Mouse (Mus musculus) left cerebral cortex, adult 2 months (tissue): Measurements from ENCODE around the gene Bard1. TPM values are rescaled to one million over a fixed set of nuclear protein-coding genes. Genes with fewer than 3 reads are reported as not detected.

Source experiments
- DNase-seq, 2 experiments: peaks; one replicate each; pipeline ENCODE4 v3.0.0; 2021 to 2022; ENCODE audit warnings: low spot score in 2 of 2, mixed read lengths in 1 of 2; ENCODE audit errors: extremely low spot score in 1 of 2
- H3K27ac ChIP-seq: fragments of 200-600 bp; 2 replicates; pipeline ENCODE4 v1.8.1; 2022
- H3K4me3 ChIP-seq: fragments of 200-600 bp; 2 replicates; pipeline ENCODE4 v1.8.1; 2022
- CTCF ChIP-seq: fragments of 200-600 bp; IDR thresholded peaks from 2 replicates; pipeline ENCODE4 v1.8.1; 2022; ENCODE audit warnings: antibody characterized with exemption, mild to moderate bottlenecking, moderate library complexity
- intact Hi-C: fragments of 180-260 bp; cut with DNase I; formaldehyde crosslinking; loops from one replicate; pipeline ENCODE4 v1.15.1; 2025
- long read RNA-seq, 2 experiments: library from polyadenylated mRNA; stranded (forward); transcript quantifications; one replicate each; pipeline ENCODE4 v2.0.0; 2021; ENCODE audit warnings: borderline mapping rate in 2 of 2
- total RNA-seq, 2 experiments: library from RNA; stranded (reverse); gene quantifications; 2 replicates each; pipeline ENCODE4 v1.2.3; 2021

Gene Bard1
- total RNA-seq: under 1 TPM; 0.43 to 0.61 TPM
- long read RNA-seq, experiment 1: 0 reads
- long read RNA-seq, experiment 2: 0 reads

DNA sequence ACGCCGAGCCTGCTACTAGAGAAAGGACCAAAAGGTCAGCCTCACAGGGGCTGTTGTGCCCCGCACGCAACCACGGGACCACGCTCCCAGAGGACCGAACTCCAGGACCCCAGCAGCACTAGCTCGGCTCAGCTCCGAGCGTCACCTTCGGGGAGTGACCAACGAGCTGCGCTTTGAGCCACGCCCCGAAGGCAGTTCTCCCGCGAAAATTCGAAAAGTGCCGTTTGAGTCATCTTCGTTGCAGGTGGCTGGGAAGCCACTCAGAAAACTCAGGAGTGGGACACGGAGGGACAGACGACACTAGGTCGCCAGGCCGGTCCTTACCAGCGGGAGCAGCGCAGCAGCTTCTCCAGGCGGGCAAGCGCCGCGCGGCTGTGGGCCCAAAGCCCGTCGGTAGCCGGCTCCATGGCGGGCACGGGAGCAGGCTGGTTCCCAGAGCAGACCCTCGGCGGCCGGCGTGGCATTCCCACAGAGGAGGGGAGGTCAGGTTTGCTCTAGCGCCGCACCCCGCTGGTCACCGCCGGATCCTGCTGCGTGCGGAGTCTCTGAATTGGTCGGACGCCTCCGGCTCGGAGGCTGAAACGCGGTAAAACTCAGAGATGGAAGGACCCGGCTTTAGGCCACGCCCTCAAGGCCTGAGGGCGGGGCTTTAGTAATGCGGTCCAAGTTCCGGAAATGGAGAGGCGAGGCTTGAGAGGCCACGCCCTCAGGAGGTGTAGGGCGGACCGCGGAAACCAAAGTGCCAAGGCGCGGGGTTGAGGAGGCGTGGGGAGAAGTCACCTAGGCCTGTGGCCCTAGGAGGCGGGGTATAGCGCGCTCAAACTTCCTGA lies at the start of gene Bard1:
Gene Bard1, minus strand, starts transcription at position 803 of the 830 bp plus-strand sequence.
- H3K27ac ChIP-seq: no peak within 1 kb of the TSS
- TF ChIP-seq CTCF: no peak; the same call in 1 of the 2 replicates

DNA sequence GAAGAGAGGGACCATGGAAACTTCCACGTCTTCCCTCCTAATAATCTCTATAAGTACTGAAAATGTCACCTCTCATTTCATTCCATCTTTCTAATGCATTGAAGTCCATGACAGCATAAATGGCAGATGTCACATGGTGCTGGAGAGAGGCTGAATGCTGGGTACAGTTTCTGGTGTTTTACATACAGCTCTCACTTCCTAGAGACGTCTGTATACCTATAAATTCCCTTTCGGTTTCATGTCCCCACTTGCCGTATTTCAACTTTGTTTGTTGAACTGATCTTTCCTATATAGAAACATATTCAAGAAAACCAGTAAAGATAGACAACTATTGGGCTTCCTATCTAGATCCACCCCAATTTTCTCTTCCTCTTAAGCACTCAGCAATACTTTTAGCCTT lies 24.2 kb upstream of the Bard1 start:
- Histone ChIP-seq H3K27ac (no peak overlapping the region), H3K4me3 (no peak overlapping the region)
- DNase-seq: no peak
- TF ChIP-seq CTCF: no peak
- intact Hi-C loops: no loop called here

More for the DNA sequence above, at the start of gene Bard1:
- intact Hi-C loops: no loop called here
- peak; percentile 61 to 64 for DNase-seq
- H3K4me3 ChIP-seq: peak within 1 kb of the TSS; percentile 65

DNA sequence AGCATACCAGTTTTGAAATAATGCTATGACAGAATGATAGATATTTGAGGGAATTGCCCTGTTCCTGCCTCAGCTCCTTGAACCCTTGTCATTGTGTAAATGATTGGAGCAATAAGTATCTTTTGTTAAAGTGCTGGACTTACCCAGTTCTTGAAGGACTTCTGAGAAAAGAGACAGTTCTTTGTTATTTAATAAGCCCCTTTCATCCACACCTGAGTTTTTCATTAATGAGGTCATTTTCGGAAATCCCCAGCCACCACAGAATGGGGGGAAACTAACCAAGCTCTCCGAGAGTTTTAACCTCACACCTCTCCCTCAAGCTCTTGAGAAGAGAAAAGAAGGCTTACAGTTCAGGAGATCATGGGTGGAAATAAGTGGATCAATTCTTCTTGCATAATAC lies 15.6 kb upstream of the Bard1 start:
- H3K4me3 ChIP-seq: no peak overlapping the region
- no peak for TF ChIP-seq CTCF
- intact Hi-C loops: no loop called here

DNA sequence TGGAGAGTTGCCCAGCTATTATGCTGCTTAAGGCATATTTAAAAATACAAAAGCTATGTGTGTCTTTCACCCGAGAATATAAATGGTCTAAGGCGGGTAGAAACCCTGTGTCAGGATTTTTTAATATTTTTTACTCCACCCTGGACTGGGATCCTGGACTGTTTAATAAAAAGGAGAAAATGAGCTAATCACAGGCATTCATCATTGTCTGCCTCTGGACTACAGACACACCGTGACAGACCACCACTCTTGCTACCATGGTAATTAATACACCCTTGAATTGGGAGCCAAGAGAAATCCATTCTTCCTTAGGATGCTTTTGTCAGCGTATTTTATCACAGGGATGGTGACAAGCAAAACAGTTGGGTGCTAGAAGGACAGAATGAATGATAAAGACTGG lies 14.3 kb upstream of the Bard1 start:
- no peak for TF ChIP-seq CTCF
- Histone ChIP-seq H3K27ac (no peak overlapping the region), H3K4me3 (no peak overlapping the region)
- intact Hi-C loops: no loop called here
- DNase-seq: no peak

More for the DNA sequence above, 15.6 kb upstream of the Bard1 start:
- DNase-seq: no peak
- no peak overlapping the region for H3K27ac ChIP-seq

DNA sequence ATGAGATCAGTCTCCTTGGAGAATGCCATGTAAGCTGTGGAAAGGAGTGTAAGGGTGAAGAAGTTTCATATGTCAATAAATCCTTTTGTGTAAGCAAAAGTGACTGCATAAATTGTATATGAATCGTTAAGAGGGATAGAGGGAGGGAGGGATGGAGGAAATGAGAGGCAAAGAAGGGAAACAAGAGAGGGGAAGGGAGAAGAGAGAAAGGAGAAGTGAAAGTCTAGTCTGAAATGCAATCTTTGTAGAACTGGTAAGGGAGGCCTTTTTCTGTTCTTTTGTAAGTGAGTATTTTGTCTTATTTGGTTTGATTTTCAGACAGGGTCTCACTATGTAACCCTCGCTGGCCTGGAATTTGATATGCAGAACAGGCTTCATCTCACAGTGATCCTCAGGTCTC lies 12.8 kb upstream of the Bard1 start:
- no peak for DNase-seq
- no peak for TF ChIP-seq CTCF
- no peak overlapping the region for H3K27ac ChIP-seq
- intact Hi-C loops: no loop called here
- H3K4me3 ChIP-seq: no peak overlapping the region

DNA sequence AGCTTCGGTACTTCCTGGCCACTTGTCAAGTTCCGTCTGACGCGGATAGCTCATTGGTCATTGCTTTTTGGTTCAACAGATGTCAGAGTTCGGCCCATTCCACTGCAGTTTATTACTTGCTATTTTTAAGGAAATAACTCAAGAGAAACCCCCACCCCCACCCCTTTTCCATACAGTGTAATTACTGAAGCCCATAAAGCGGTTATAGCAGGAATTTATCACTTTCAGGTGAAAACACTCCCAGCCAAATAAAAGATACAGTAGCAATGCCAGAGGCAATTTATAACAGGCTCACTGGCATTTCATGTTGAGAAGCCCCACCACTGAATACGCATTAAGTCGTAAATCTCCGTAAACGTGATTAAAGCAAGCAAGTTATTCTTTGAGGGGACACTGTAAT lies 6.9 kb upstream of the Bard1 start:
- intact Hi-C loops: no loop called here
- no peak for DNase-seq
- no peak for TF ChIP-seq CTCF
- no peak overlapping the region for H3K4me3 ChIP-seq
- H3K27ac ChIP-seq: no peak overlapping the region

DNA sequence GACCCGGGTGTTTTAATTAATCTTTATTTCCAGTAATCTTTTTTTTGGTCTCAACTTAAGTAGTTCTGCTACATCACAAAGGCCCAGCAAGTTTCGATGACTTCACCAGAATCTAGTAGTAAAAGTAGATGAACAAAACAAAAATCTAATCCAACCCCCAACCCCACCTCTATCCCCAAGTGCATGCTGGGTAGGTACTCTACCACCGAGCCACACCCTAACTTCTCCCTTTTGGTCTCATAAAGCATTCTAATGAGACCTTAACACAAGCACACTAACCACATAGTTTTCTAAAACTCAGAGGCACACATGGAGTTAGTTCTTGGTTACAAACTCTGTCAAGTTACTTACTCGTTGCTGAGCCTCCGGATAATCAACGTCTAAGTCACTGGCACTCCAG lies 3.2 kb upstream of the Bard1 start:
- no peak for TF ChIP-seq CTCF
- intact Hi-C loops: no loop called here
- Histone ChIP-seq H3K4me3 (no peak overlapping the region), H3K27ac (no peak overlapping the region)
- no peak for DNase-seq

DNA sequence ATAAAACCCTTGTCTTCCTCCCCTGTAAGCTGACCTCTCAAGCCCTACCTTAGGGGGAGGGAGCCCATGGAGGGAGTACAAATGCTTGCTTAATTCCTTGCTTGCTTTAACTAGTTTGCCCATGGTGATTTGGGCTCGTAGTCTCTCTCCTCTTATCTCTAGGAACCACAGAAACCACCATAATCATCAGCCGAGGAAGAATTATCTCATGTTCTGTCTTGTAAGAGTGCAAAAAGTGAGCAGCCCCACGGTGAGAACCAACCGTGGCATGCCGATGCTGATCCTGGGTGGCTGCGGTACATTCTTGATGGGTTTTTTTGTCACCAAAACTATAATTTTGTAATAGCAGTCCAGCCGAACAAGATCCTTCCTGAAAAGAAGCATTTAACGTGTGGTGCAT lies 2.8 kb upstream of the Bard1 start:
- Histone ChIP-seq H3K4me3 (no peak overlapping the region), H3K27ac (no peak overlapping the region)
- intact Hi-C loops: no loop called here
- no peak for TF ChIP-seq CTCF
- DNase-seq: no peak

DNA sequence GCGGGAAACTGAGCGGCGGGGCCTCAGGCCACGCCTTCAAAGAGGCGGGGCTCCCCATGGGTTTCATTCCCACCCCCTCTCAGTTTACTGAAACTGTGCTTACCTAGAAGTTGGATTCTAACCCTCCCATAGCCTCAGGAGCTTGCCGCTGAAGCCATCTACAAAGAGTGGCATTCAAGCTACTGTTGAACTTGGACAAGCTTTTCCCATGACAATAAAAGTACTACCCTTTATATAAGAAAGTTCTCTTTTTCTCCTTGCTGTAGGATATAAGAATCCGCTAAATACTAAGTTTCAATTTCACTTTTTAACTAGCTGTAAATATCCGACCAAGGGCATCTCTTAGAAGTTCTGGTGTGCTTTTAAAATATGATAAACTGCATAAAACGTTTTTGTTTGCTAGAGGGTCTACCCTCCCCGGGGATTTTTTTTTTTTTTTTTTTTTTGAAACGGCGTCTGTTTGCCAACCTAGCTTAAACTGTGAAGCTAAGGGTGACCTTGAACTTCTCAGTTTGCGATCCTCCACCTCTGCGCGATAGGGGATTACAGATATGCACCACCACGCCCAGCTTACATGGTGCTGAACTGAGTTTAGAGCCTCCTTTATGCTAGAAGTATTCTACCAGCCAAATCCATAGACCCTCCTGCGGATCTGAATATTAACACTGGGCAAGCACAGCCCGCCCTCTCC lies 373 bp upstream of the Bard1 start:
- TF ChIP-seq CTCF: no peak
- intact Hi-C loops: no loop called here
- Histone ChIP-seq H3K4me3 (peak overlapping the region; percentile 65), H3K27ac (no peak overlapping the region)
- DNase-seq: no peak

DNA sequence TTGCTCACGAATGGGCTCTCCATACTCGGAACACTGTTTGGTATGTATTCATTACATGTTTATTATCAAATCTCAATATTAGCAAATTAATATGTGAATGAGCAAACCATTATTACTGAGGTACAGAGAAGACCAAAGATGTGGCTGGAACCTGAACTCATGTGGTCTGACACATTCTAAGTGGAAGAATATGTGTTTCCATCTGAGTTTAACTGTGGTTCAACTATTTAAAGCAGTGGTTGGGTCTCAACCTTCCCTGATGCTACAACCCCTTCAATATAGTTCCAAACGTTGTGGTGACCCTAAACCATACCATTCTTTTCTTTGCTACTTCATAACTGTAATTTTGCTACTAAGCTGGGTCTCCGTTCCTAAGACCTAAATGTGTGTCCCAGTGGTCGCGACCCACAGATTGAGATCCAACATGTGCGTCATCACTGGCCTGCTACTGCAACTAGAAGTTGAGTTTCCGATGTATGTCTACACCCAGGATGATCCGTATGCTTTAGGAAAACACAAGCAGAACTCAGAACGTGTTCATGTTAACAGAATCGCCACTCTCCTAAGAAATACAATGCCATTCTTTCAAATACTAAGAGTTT lies 1.5 kb downstream of the Bard1 start:
- no peak for TF ChIP-seq CTCF
- DNase-seq: no peak
- no peak overlapping the region; the same call in 1 of the 2 replicates for H3K4me3 ChIP-seq
- H3K27ac ChIP-seq: no peak overlapping the region
- intact Hi-C loops: no loop called here

DNA sequence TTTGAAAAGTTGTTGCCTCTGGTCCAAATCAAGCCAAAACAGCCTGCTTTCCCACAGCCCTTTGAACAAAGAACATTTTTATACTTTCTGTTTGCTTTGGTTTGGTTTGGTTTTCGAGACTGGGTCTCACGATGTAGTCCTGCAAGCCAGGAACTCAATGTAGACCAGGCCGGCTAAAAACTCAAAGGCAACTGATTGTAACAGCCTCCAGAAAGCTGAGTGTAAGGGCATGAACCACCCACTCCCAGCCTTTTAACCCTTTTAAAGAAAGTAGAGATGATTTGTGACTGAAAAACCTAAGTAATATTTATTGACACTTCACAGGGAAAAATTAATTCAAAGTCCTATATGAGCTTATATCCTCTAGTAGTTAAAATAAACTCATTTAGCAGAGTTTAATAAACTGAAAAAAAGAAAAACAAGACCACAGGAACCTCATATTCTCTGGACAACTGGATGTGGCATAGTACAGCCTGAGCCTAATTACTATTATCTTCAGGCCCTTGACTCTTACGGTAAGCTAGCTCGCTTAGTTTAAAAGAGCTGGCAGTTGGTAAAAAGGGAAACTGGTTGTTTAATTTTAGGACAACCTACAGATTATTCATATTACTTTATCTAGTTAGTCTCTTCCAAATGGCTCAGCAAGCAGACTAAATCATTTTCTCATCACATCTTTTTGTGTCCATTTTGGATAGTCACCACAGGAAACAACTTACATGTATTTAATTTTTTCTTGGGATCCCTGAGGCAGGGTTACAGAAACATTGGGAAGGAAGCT lies 2.2 kb downstream of the Bard1 start:
- DNase-seq: no peak
- Histone ChIP-seq H3K4me3 (no peak overlapping the region), H3K27ac (no peak overlapping the region)
- TF ChIP-seq CTCF: no peak
- intact Hi-C loops: no loop called here
